Mouse (Mus musculus): Measurements from ENCODE around the gene Olfr901. TPM values are rescaled to one million over a fixed set of nuclear protein-coding genes. Genes with fewer than 3 reads are reported as not detected.
"Not testable (repeated sequence)": the region's sequence is repeated elsewhere in the genome, so short reads cannot be mapped to it uniquely, and the experiment has no call there.

Gene Olfr901
- total RNA-seq (2012; rRNA removed) (not detected in 2 replicates), polyA plus RNA-seq (2012; ENCODE audit: insufficient read depth in 1 of 2, insufficient read length in 2 of 2, low read depth in 1 of 2, low replicate concordance in 2 of 2, missing spikeins in 1 of 2) (not detected)

- TF ChIP-seq POLR2AphosphoS2 (IDR thresholded peaks at IDR 0.05; ENCODE audit: low read length) = no peak
- no peak for TF ChIP-seq RCOR1 (IDR thresholded peaks at IDR 0.05; ENCODE audit: low read depth, low read length)
- TF ChIP-seq E2F4 (IDR thresholded peaks at IDR 0.05; ENCODE audit: borderline replicate concordance, low read depth, low read length) = no peak
- TF ChIP-seq MAFK (IDR thresholded peaks at IDR 0.05; ENCODE audit: borderline replicate concordance, low read depth, low read length) = no peak
- TF ChIP-seq MYB (IDR thresholded peaks at IDR 0.05; ENCODE audit: low read depth, low read length) = no peak
- TF ChIP-seq MXI1 (IDR thresholded peaks at IDR 0.05; ENCODE audit: low read depth, low read length) = no peak
- TF ChIP-seq ZMIZ1 (IDR thresholded peaks at IDR 0.05; ENCODE audit: low read depth, low read length) = no peak
- no peaks in the 10 kb centered on the region for H3K27me3 ChIP-seq (ENCODE audit: control insufficient read depth in 1 of 2, insufficient read depth in 2 of 2, low read length in 2 of 2)
- no peak within 1 kb of the TSS for H3K27ac ChIP-seq (ENCODE audit: control insufficient read depth, low read depth, low read length)
- DNase-seq (ENCODE audit: low read depth, low spot score) = no peak
- no peaks in the 10 kb centered on the region for H3K4me1 ChIP-seq (ENCODE audit: control insufficient read depth in 1 of 2, insufficient read depth in 2 of 2, low read length in 2 of 2)
- H3K36me3 ChIP-seq (ENCODE audit: control insufficient read depth in 1 of 2, insufficient read depth in 2 of 2, low read length in 2 of 2) = no peaks in the 10 kb centered on the region
- H3K9ac ChIP-seq (ENCODE audit: control insufficient read depth, low read depth, low read length, poor library complexity, severe bottlenecking) = no peak within 1 kb of the TSS
- no peaks in the 10 kb centered on the region for H3K9me3 ChIP-seq (replicated peaks; ENCODE audit: insufficient read depth, low read length)
- H3K4me3 ChIP-seq (ENCODE audit: control insufficient read depth in 1 of 2, insufficient read depth in 1 of 2, low read depth in 2 of 2, low read length in 2 of 2) = no peak within 1 kb of the TSS
- no peaks in the 10 kb centered on the region for H3K79me2 ChIP-seq (ENCODE audit: control insufficient read depth, insufficient read depth, low read length, poor library complexity)
Measured at GRCm38 (mm10) chr9:38429155-38429554, at the start of gene Olfr901. Gene Olfr901 (plus strand): TSS chr9:38429455.

- Histone ChIP-seq H3K9me3 (replicated peaks; ENCODE audit: insufficient read depth, low read length) (no peaks in the 10 kb centered on the region), H3K9ac (ENCODE audit: control insufficient read depth, low read depth, low read length, poor library complexity, severe bottlenecking) (no peak within 1 kb of the TSS), H3K4me3 (ENCODE audit: control insufficient read depth in 1 of 2, insufficient read depth in 1 of 2, low read depth in 2 of 2, low read length in 2 of 2) (no peak within 1 kb of the TSS), H3K4me1 (ENCODE audit: control insufficient read depth in 1 of 2, insufficient read depth in 2 of 2, low read length in 2 of 2) (no peaks in the 10 kb centered on the region), H3K27me3 (ENCODE audit: control insufficient read depth in 1 of 2, insufficient read depth in 2 of 2, low read length in 2 of 2) (no peaks in the 10 kb centered on the region), H3K79me2 (ENCODE audit: control insufficient read depth, insufficient read depth, low read length, poor library complexity) (no peaks in the 10 kb centered on the region), H3K36me3 (ENCODE audit: control insufficient read depth in 1 of 2, insufficient read depth in 2 of 2, low read length in 2 of 2) (no peaks in the 10 kb centered on the region), H3K27ac (ENCODE audit: control insufficient read depth, low read depth, low read length) (no peak within 1 kb of the TSS)
- no peak for DNase-seq (ENCODE audit: low read depth, low spot score)
- TF ChIP-seq NRF1 (IDR thresholded peaks at IDR 0.05; ENCODE audit: insufficient read depth, low read depth, low read length, poor library complexity, severe bottlenecking) = no peak
- TF ChIP-seq ZNF384 (IDR thresholded peaks at IDR 0.05; ENCODE audit: low read depth, low read length) = no peak
- TF ChIP-seq ZKSCAN1 (IDR thresholded peaks at IDR 0.05; ENCODE audit: low read depth, low read length) = no peak
- TF ChIP-seq KAT2A (conservative IDR thresholded peaks at IDR 0.05; ENCODE audit: low read depth, low read length) = no peak
- TF ChIP-seq MAZ (IDR thresholded peaks at IDR 0.05; ENCODE audit: low read depth, low read length) = no peak
- TF ChIP-seq SMC3 (IDR thresholded peaks at IDR 0.05; ENCODE audit: low read depth, low read length) = no peak
- no peak for TF ChIP-seq POLR2A (IDR thresholded peaks at IDR 0.05; ENCODE audit: control insufficient read depth in 1 of 2, insufficient read depth in 1 of 2, low read depth in 1 of 2, low read length in 2 of 2, poor library complexity in 1 of 2)
- TF ChIP-seq UBTF (IDR thresholded peaks at IDR 0.05; ENCODE audit: borderline replicate concordance, insufficient read depth, low read depth, low read length) = no peak
Measured at GRCm38 (mm10) chr9:38401398-38401797, 27.9 kb upstream of the Olfr901 start, which contains the start of gene Olfr147. Gene Olfr147 (plus strand): TSS chr9:38401698.

GRCm38 (mm10) chr9:38407502-38407901 lies 21.8 kb upstream of the Olfr901 start:
- H3K36me3 ChIP-seq (ENCODE audit: control insufficient read depth in 1 of 2, insufficient read depth in 2 of 2, low read length in 2 of 2); H3K27me3 ChIP-seq (ENCODE audit: control insufficient read depth in 1 of 2, insufficient read depth in 2 of 2, low read length in 2 of 2); H3K9me3 ChIP-seq (replicated peaks; ENCODE audit: insufficient read depth, low read length); H3K9ac ChIP-seq (ENCODE audit: control insufficient read depth, low read depth, low read length, poor library complexity, severe bottlenecking); H3K27ac ChIP-seq (ENCODE audit: control insufficient read depth, low read depth, low read length); H3K4me3 ChIP-seq (ENCODE audit: control insufficient read depth in 1 of 2, insufficient read depth in 1 of 2, low read depth in 2 of 2, low read length in 2 of 2); H3K4me1 ChIP-seq (ENCODE audit: control insufficient read depth in 1 of 2, insufficient read depth in 2 of 2, low read length in 2 of 2); DNase-seq (ENCODE audit: low read depth, low spot score); H3K79me2 ChIP-seq (ENCODE audit: control insufficient read depth, insufficient read depth, low read length, poor library complexity): not testable (repeated sequence)

GRCm38 (mm10) chr9:38413502-38413901 lies 15.8 kb upstream of the Olfr901 start:
- H3K4me3 ChIP-seq (ENCODE audit: control insufficient read depth in 1 of 2, insufficient read depth in 1 of 2, low read depth in 2 of 2, low read length in 2 of 2); H3K9me3 ChIP-seq (replicated peaks; ENCODE audit: insufficient read depth, low read length); H3K79me2 ChIP-seq (ENCODE audit: control insufficient read depth, insufficient read depth, low read length, poor library complexity); H3K27ac ChIP-seq (ENCODE audit: control insufficient read depth, low read depth, low read length); H3K36me3 ChIP-seq (ENCODE audit: control insufficient read depth in 1 of 2, insufficient read depth in 2 of 2, low read length in 2 of 2); H3K4me1 ChIP-seq (ENCODE audit: control insufficient read depth in 1 of 2, insufficient read depth in 2 of 2, low read length in 2 of 2); DNase-seq (ENCODE audit: low read depth, low spot score); H3K27me3 ChIP-seq (ENCODE audit: control insufficient read depth in 1 of 2, insufficient read depth in 2 of 2, low read length in 2 of 2); H3K9ac ChIP-seq (ENCODE audit: control insufficient read depth, low read depth, low read length, poor library complexity, severe bottlenecking): not testable (repeated sequence)
